Mouse (Mus musculus): Measurements from ENCODE around the gene Esd. TPM values are rescaled to one million over a fixed set of nuclear protein-coding genes. Genes with fewer than 3 reads are reported as not detected.

Esd gene
- total RNA-seq (2021): 100 to 1,000 TPM; 224 to 319 TPM
- long read RNA-seq, experiment 1, transcript Esd-201 (9 exons, 1,988 nt): major isoform, 33 of 41 reads
- long read RNA-seq, experiment 1, partial matches to known transcripts: 4 of 41 reads
- long read RNA-seq, experiment 1, other reads (novel, unspliced or antisense): 2 of 41 reads
- long read RNA-seq, experiment 2, transcript Esd-207 (9 exons, 1,117 nt): minor isoform, 12 of 398 reads
- long read RNA-seq, experiment 2, transcript Esd-201 (9 exons, 1,988 nt): major isoform, 310 of 398 reads
- long read RNA-seq, experiment 2, partial matches to known transcripts: 56 of 398 reads
- long read RNA-seq, experiment 2, other reads (novel, unspliced or antisense): 18 of 398 reads

GRCm38 (mm10) chr14:74732079-74732783, at the start of gene Esd:
Gene Esd (plus strand): TSS chr14:74732297.
- peak; percentile 89 to 92 for DNase-seq (ENCODE audit: low spot score in 2 of 2)

GRCm38 (mm10) chr14:74684298-74684978, 47.7 kb upstream of the Esd start:
- DNase-seq (ENCODE audit: low spot score in 2 of 2): no peak

DNA sequence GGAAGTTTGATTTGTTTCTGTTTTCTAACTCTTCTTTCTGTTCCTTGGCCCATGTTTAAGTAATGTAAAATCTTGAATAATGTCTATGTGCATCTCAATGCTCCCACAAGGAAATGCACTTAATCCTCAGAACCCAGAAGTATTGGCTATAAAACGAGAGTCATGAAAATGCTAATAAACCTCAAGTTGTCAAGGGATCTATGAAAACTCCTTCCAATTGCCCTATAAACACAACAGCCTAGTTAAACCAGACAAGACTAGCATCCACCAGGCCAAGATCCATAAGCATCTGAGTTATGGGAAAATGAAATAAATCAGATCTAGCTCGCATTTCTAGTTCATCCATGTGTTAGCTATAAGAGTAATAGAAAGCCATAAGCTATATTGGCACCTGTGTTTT, 40.1 kb upstream of the Esd start:
- no peak for DNase-seq (ENCODE audit: low spot score in 2 of 2)

GRCm38 (mm10) chr14:74696766-74697165, 35.3 kb upstream of the Esd start:
- DNase-seq (ENCODE audit: low spot score in 2 of 2): no peak

DNA sequence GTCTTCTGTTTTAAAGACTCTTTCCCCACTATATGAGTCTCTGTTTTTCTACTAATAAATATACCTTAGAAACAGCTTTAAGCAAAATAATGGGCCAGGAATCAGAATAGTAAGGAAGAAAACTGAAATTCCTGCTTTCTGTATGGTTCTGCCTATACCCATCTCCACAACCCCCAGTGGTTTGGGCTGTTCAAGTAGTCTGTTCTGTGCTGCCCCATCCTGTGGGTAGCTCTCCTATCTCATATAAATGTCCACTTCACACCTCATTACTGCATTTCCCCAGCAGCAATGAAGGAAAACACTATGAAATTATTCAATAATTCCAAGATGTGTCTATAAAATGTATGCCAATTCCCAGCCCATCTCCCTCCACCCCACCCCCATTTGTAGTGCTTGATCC, 34.7 kb upstream of the Esd start:
- DNase-seq (ENCODE audit: low spot score in 2 of 2): no peak

GRCm38 (mm10) chr14:74699241-74699640, 32.9 kb upstream of the Esd start:
- DNase-seq (ENCODE audit: low spot score in 2 of 2): no peak

GRCm38 (mm10) chr14:74703930-74704329, 28.2 kb upstream of the Esd start:
- DNase-seq (ENCODE audit: low spot score in 2 of 2): no peak

GRCm38 (mm10) chr14:74709054-74709453, 23.0 kb upstream of the Esd start:
- peak; percentile 24 to 47 for DNase-seq (ENCODE audit: low spot score in 2 of 2)

GRCm38 (mm10) chr14:74723541-74723940, 8.6 kb upstream of the Esd start:
- no peak for DNase-seq (ENCODE audit: low spot score in 2 of 2)

DNA sequence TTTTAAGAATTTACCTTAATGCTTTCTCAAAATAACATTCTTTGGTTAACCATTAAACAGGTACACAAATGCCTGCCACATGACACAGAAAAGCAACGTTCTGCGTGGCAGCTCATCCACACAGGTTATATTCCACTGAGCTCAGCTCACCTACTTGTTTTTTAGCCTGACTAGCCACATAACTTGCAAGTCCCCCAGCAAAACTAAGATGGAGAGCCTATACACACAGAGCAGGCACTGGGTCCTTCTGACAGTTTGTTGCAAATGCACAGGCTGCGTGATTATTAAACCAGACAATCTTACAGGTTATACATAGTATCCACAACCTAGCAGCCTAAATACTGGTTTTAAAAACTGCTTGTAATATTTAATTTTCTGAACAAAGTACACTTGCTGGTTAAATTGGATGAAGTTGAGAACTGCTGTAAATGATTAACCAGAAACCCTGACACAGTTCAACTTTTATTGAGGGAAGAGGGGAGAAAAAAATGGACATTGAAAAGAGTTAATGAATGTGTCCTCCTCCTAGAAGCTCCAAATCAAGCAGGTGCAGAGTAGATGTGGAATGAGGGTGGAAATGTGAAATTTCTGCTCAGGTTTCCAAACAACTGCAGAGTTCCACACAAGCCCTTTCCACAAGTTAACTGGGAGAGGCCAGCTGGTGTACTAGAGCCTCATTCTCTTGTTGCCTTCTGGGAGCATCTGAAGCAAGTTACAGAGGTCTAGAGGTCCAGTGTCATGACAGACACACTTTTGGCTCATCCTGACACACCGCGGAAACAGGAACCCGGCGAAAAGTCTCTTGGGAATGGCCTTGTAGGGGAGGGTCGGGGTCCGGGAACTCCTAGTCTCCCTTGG, 647 bp upstream of the Esd start:
- no peak for DNase-seq (ENCODE audit: low spot score in 2 of 2)

DNA sequence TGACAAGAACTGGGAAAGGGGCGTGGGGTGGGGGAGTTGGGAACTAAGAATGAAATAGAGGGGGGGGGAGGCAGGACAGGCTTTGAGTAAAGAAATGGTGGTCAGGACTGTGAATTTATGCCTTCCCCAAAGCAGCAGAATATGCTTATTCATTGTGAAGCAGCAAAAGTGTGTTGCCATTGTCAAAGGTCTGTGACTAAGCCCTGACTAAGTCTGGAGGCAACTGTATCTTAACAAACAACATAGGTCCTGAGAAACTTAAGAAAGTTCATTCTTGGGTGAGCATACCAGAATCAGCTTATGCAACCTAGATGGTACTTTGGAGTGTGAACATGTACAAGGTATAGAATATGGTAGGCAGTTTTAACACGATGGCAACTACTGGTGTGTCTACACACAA, 1.3 kb downstream of the Esd start:
- DNase-seq (ENCODE audit: low spot score in 2 of 2): peak in 1 of 2 experiments; percentile 6

DNA sequence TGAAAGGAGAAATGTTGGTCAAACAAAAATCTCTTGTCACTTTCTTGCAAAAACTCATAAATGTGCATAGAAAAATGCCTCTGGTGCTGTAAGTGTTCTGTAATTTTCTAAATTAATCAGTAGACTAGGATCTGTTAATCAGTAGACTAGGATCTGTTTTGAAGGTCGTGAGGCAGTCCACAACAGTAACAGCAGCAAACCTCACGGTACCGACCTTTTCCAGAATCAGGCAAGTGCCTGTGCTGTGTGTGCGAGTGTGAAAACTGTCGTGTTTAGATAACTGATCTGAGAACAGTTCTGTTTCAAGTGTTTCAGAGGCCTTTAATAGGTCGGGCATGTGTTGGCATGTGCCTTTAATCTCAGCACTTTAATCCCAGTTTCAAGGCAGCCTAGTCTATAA, 3.4 kb downstream of the Esd start:
- DNase-seq (ENCODE audit: low spot score in 2 of 2): no peak

DNA sequence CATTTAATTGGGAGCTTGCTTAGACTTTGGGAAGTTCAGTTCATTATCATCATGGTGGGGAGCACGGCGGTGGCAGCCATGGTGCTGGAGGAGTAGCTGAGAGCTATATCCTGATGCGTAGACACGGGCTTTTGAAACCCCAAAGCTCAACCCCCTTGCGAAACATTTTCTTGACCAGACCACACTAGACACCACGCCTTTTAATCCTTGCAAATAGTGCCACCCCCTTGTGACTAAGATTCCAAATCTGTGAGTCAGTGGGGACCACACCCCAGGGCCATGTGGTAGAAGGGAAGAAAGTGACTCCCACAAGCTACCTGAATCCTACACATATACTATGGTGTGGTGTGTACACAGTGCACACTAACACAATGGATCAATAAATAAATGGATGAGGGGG, 4.8 kb downstream of the Esd start:
- DNase-seq (ENCODE audit: low spot score in 2 of 2): no peak

DNA sequence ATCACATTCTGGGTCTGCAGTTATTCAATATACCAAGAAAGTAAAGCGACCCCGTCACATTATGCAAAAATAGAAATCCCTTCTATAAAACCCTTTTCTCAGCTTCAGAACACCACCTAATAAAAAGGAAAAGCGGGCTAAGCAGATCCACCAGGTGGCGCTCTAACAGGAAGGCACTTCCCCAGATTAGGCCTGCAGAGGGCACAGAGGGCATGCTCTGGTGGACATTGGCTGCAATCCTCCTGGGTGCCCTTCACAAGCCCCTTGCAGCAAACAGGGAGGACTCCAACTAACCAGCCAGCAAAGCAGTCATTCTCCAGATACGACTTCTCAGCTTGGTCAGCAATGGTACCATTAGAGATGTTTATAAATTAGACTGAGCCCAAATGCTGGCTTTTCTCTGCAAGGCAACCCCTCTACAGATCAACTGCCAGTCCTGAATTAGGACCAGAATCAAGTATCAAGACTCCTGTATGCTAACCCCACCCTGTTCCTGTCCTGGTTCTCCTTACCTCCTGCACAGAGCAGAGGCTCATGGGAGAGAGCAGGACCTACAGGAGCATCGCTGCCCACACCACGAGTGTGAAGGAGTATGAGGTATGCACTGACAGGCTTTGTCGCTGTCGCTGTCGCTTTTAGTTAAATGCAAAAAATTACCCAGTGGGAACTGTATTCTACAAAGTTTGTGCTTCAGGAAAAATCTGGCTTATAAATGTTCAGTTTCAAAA, 32.3 kb downstream of the Esd start:
- peak; percentile 76 to 85 for DNase-seq (ENCODE audit: low spot score in 2 of 2)

DNA sequence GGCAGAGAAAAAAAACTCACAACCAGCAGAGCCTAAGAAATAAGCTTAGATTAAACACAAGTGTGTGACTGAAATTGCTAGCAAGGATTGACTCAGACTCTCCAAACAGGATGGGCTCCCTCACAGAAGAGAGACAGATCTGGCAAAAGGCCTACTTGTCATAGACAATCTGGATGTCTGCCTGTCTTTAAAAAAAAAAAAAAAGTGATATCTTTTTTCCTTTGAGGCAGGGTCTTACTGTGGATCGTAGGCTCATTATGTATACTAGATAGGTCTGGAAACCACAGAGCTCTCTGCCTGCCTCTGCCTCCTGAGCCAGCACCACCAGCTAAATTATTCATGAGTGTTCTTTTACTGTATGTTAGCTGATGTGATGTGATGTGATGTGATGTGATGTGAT, 35.8 kb downstream of the Esd start:
- no peak for DNase-seq (ENCODE audit: low spot score in 2 of 2)

DNA sequence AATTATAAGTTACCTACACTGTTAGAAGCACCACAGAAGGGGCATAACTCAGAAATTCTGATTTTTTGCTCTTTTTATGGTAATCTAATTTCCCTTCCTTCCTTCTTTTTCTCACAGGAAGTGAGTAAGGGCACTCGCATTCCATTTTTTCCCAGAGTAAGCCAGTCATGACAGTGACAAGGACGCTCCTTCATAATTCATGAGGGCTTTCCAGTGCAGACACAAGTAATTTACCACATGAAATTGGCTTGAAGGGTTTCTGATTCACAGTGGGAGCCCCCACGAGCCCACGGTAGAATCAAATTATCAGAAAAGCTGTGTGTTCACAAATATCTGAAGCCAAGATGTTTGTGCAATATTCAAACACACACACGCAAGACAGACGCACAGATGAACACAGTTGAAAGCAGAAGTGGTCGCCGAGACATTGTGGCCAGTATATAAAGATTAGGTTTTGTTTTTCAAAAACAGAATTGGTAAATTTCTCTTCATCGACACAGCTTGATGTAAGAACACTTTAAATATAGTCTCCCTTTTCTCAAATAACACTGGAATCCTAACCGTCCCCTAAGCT, 42.0 kb downstream of the Esd start:
- no peak for DNase-seq (ENCODE audit: low spot score in 2 of 2)

GRCm38 (mm10) chr14:74784243-74784934, 52.3 kb downstream of the Esd start:
- no peak for DNase-seq (ENCODE audit: low spot score in 2 of 2)

DNA sequence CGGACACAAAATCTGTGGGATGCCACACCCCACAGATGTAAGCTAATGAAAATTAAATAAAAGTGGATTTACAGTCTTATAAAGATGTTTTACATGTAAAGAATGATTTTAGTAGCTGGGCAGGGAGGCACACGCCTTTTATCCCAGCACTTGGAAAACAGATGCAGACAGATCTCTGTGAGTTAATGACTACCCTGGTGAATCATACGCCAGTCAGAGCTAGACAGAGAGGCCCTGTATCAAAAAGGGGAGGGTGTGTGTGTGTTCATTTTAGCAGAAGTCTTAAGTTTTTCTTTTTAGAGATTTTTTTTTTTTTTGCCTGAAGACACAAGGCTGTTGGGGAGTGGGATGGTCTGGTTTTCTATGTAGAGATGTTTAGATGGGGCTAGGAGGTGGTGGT, 55.6 kb downstream of the Esd start:
- DNase-seq (ENCODE audit: low spot score in 2 of 2): no peak

- no peak for DNase-seq (ENCODE audit: low spot score in 2 of 2)
Measured at GRCm38 (mm10) chr14:74788766-74789165, 56.7 kb downstream of the Esd start.

- no peak for DNase-seq (ENCODE audit: low spot score in 2 of 2)
Measured at GRCm38 (mm10) chr14:74790535-74790934, 58.4 kb downstream of the Esd start.

All from adrenal gland, adult 18-20 months (tissue).